Mouse (Mus musculus): ENCODE data around the gene Zfp691.

The Zfp691 gene

DNA sequence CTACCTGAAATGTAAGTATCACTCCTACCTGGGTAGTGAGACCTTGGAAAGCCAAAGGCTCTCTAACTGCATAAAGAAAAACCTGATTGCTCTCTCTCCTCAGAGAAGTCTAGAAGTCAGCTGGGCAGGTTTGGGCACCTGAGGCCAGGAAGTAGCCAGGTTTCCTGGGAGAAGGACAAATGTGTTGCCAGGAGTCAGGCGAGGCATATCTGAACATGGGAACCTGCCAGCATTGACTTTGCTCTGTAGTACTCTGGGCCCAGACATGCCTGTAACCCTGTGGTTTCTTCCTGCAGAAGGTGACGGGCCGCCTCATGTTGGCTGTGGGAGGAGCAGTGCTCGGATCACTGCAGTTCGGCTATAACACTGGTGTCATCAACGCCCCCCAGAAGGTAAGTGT, 53.9 kb downstream of the Zfp691 start:
- DNase-seq: no peak
